Mouse (Mus musculus): ENCODE results near the gene Hist1h1a. TPM values are rescaled to one million over a fixed set of nuclear protein-coding genes. Genes with fewer than 3 reads are reported as not detected.
A peak's percentile ranks its signal among the peaks of the same experiment; 100 is the strongest.

The Hist1h1a gene
- polyA plus RNA-seq, 1 experiment from 2014 or later: 2.5 TPM

DNA sequence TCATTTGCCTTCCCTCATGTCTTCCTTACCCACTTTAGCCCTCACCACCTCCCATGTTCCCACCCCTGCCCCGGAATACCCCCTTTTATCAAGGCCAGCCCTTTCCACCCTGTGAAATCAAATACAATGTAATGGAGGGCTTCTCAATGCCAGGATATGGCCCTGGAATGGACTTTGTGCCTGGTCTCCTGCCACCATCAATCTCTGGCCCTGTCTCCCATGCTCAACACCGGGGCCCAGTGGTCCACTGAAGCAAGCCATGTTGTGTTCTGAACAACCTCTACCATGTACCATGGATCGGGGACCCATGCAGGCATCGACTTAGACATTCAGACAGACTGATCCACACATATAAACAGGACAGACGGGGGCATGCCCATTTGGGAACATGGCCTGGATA lies 33.8 kb upstream of the Hist1h1a start:
- H3K36me3 ChIP-seq (ENCODE audit: control insufficient read depth, insufficient read depth): no peaks in the 10 kb centered on the region
- H3K27ac ChIP-seq (ENCODE audit: low read length): no peak overlapping the region
- no peak overlapping the region for H3K4me3 ChIP-seq (ENCODE audit: low read depth, low read length)
- H3K4me2 ChIP-seq (ENCODE audit: low read depth, low read length): no peak overlapping the region
- no peak for ATAC-seq (ENCODE audit: low read depth)
- no peaks in the 10 kb centered on the region for H3K9me3 ChIP-seq (replicated peaks; ENCODE audit: control insufficient read depth, low read length)
- no peak overlapping the region for H3K9ac ChIP-seq (ENCODE audit: low read depth, low read length)
- WGBS (ENCODE audit: insufficient replicate concordance): 82% methylated on average over 5 of the region's 5 CpGs
- no peaks in the 10 kb centered on the region for H3K27me3 ChIP-seq (ENCODE audit: control insufficient read depth, insufficient read depth, low read depth, low read length)
- peaks cover 22% of the 10 kb centered on the region for H3K4me1 ChIP-seq (ENCODE audit: control insufficient read depth, low read depth, low read length)

DNA sequence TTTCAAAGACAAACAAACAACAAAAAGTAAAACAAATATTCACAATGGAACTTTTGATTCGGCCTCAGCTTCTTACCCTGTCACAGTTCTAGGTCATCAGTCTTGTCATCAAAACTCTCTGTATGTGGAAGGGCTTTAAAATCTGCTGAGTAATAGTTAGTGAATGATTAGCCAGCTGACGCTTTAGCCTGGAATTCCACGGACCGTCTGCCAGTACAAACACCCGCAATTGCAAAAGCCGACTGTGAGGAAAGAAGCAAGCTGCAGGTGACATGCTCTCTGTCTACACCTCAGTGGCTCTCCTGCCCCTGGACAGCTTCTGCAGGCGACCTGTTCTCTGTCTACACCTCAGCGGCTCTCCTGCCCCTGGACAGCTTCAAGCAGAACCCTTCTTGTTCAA lies 33.0 kb upstream of the Hist1h1a start:
- no peak overlapping the region for H3K4me3 ChIP-seq (ENCODE audit: low read depth, low read length)
- no peak overlapping the region for H3K4me2 ChIP-seq (ENCODE audit: low read depth, low read length)
- peak; percentile 84 for ATAC-seq (ENCODE audit: low read depth)
- no peak overlapping the region for H3K9ac ChIP-seq (ENCODE audit: low read depth, low read length)
- peaks cover 19% of the 10 kb centered on the region for H3K4me1 ChIP-seq (ENCODE audit: control insufficient read depth, low read depth, low read length)
- H3K27me3 ChIP-seq (ENCODE audit: control insufficient read depth, insufficient read depth, low read depth, low read length): no peaks in the 10 kb centered on the region
- no peak overlapping the region for H3K27ac ChIP-seq (ENCODE audit: low read length)
- no peaks in the 10 kb centered on the region for H3K9me3 ChIP-seq (replicated peaks; ENCODE audit: control insufficient read depth, low read length)
- no peaks in the 10 kb centered on the region for H3K36me3 ChIP-seq (ENCODE audit: control insufficient read depth, insufficient read depth)
- 46% methylated on average over 8 of the region's 8 CpGs for WGBS (ENCODE audit: insufficient replicate concordance)

DNA sequence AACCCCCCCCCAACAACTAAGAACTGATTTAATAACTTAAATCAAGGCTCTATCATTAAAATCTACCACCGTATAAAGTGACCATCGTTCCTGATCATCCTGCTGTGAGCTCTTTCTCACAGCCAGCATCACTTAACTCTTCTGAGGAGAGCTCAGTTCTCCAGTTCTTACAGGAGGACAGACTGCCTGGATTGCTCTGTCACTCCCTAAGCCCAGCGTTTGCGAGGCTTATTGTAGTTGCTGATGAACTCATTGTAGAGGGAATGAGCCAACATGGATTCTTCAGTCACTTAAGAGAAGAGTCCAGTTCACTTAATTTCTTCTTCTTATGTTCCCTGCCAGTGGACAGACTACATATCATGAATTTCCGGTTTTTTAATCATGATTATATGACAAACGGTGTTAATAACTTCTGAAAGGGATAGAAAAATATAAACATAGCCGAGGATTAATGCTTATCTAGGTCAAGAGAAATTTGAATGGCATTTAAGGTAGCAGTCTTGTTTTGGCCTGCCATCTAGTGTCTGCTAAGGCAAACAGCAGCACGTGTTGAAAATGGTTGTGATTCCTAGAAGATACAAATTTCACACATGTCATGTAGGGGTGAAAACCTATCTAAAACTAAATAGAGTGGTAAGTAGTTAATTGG lies 31.2 kb upstream of the Hist1h1a start:
- Histone ChIP-seq H3K9me3 (replicated peaks; ENCODE audit: control insufficient read depth, low read length) (no peaks in the 10 kb centered on the region), H3K4me2 (ENCODE audit: low read depth, low read length) (no peak overlapping the region), H3K4me1 (ENCODE audit: control insufficient read depth, low read depth, low read length) (peaks cover 19% of the 10 kb centered on the region), H3K9ac (ENCODE audit: low read depth, low read length) (no peak overlapping the region), H3K27ac (ENCODE audit: low read length) (no peak overlapping the region), H3K27me3 (ENCODE audit: control insufficient read depth, insufficient read depth, low read depth, low read length) (no peaks in the 10 kb centered on the region), H3K4me3 (ENCODE audit: low read depth, low read length) (no peak overlapping the region), H3K36me3 (ENCODE audit: control insufficient read depth, insufficient read depth) (no peaks in the 10 kb centered on the region)
- 24% methylated on average over 8 of the region's 8 CpGs for WGBS (ENCODE audit: insufficient replicate concordance)
- ATAC-seq (ENCODE audit: low read depth): no peak

DNA sequence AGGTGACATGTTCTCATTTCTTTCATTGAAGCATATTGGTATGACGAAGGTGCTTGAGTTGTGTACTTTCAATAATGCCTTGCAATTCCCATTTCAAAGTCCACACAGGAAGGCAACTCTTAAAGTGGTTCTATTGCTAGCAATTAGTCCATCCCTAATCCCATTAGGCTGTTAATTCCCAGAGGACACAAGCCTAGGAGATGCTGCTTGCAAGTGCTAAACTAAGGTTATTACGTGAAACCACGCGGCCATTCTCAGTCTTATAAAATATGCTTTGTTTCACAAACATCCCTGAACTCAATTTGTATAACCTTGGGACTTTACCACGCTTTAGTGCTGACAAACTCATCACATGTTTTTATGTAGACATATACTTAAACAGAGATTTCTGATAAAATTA lies 26.4 kb upstream of the Hist1h1a start:
- no peaks in the 10 kb centered on the region for H3K36me3 ChIP-seq (ENCODE audit: control insufficient read depth, insufficient read depth)

DNA sequence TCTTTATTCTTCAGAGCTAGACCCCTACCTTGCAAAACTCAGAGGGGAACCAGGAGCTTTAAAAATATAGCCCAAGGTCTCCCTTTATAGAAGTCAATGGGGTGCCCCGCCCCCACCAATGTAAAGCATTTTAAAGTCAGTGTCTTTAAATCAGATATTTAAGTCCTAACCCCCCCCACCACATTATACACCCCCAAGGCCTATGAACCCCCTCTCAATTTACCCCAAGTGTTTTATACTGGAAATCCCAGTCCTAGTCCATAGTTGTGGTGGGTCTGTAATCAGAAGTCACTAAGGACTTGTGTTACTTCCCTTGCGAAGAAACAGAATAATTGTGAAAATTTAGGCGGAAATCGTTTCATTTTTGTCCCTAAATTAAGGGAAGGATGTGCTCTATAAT lies 25.4 kb upstream of the Hist1h1a start:
- H3K27me3 ChIP-seq (ENCODE audit: control insufficient read depth, insufficient read depth, low read depth, low read length): no peaks in the 10 kb centered on the region
- H3K36me3 ChIP-seq (ENCODE audit: control insufficient read depth, insufficient read depth): no peaks in the 10 kb centered on the region
- peak overlapping the region; percentile 82 for H3K4me2 ChIP-seq (ENCODE audit: low read depth, low read length)
- 20% methylated on average over 4 of the region's 4 CpGs for WGBS (ENCODE audit: insufficient replicate concordance)
- peak overlapping the region; percentile 63 for H3K4me3 ChIP-seq (ENCODE audit: low read depth, low read length)
- ATAC-seq (ENCODE audit: low read depth): no peak
- peak overlapping the region; percentile 30; the same call in 1 of the 2 replicates for H3K9ac ChIP-seq (ENCODE audit: low read depth, low read length)
- peaks cover 14% of the 10 kb centered on the region for H3K4me1 ChIP-seq (ENCODE audit: control insufficient read depth, low read depth, low read length)
- H3K9me3 ChIP-seq (replicated peaks; ENCODE audit: control insufficient read depth, low read length): no peaks in the 10 kb centered on the region
- peak overlapping the region; percentile 99 for H3K27ac ChIP-seq (ENCODE audit: low read length)

More for the DNA sequence above, 26.4 kb upstream of the Hist1h1a start:
- H3K4me3 ChIP-seq (ENCODE audit: low read depth, low read length): no peak overlapping the region
- no peak for ATAC-seq (ENCODE audit: low read depth)
- H3K4me2 ChIP-seq (ENCODE audit: low read depth, low read length): no peak overlapping the region
- no peak overlapping the region for H3K9ac ChIP-seq (ENCODE audit: low read depth, low read length)
- no peaks in the 10 kb centered on the region for H3K9me3 ChIP-seq (replicated peaks; ENCODE audit: control insufficient read depth, low read length)
- WGBS (ENCODE audit: insufficient replicate concordance): 86% methylated on average over 5 of the region's 5 CpGs
- peaks cover 10% of the 10 kb centered on the region for H3K4me1 ChIP-seq (ENCODE audit: control insufficient read depth, low read depth, low read length)
- H3K27me3 ChIP-seq (ENCODE audit: control insufficient read depth, insufficient read depth, low read depth, low read length): no peaks in the 10 kb centered on the region
- H3K27ac ChIP-seq (ENCODE audit: low read length): 0 out of 2 replicates have a peak overlapping the region, but pooled peaks have one; percentile 12

DNA sequence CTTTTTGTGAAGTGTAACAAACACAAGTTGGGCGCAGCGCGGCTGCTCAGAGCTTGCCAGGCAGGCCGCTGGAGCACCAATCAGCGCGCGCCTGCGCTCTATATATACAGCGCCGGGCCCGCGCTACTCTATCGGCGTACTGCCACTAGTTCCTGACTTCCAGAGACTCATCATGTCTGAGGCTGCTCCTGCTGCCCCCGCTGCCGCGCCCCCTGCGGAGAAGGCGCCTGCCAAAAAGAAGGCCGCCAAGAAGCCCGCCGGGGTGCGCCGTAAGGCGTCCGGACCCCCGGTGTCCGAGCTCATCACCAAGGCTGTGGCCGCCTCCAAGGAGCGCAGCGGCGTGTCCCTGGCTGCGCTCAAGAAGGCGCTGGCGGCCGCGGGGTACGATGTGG lies 24.8 kb upstream of the Hist1h1a start, which contains the start of gene Hist1h1c:
Hist1h1c (plus strand) TSS at position 132 of the 392 bp plus-strand sequence.
- Histone ChIP-seq H3K9ac (ENCODE audit: low read depth, low read length) (peak within 1 kb of the TSS; percentile 87), H3K36me3 (ENCODE audit: control insufficient read depth, insufficient read depth) (no peaks in the 10 kb centered on the region), H3K4me3 (ENCODE audit: low read depth, low read length) (peak within 1 kb of the TSS; percentile 63), H3K4me2 (ENCODE audit: low read depth, low read length) (peak within 1 kb of the TSS; percentile 82), H3K27me3 (ENCODE audit: control insufficient read depth, insufficient read depth, low read depth, low read length) (no peaks in the 10 kb centered on the region), H3K4me1 (ENCODE audit: control insufficient read depth, low read depth, low read length) (peaks cover 18% of the 10 kb centered on the region), H3K27ac (ENCODE audit: low read length) (peak within 1 kb of the TSS; percentile 99), H3K9me3 (replicated peaks; ENCODE audit: control insufficient read depth, low read length) (no peaks in the 10 kb centered on the region)
- peak; percentile 79 for ATAC-seq (ENCODE audit: low read depth)
- WGBS (ENCODE audit: insufficient replicate concordance): 0% methylated on average over 33 of the region's 38 CpGs

DNA sequence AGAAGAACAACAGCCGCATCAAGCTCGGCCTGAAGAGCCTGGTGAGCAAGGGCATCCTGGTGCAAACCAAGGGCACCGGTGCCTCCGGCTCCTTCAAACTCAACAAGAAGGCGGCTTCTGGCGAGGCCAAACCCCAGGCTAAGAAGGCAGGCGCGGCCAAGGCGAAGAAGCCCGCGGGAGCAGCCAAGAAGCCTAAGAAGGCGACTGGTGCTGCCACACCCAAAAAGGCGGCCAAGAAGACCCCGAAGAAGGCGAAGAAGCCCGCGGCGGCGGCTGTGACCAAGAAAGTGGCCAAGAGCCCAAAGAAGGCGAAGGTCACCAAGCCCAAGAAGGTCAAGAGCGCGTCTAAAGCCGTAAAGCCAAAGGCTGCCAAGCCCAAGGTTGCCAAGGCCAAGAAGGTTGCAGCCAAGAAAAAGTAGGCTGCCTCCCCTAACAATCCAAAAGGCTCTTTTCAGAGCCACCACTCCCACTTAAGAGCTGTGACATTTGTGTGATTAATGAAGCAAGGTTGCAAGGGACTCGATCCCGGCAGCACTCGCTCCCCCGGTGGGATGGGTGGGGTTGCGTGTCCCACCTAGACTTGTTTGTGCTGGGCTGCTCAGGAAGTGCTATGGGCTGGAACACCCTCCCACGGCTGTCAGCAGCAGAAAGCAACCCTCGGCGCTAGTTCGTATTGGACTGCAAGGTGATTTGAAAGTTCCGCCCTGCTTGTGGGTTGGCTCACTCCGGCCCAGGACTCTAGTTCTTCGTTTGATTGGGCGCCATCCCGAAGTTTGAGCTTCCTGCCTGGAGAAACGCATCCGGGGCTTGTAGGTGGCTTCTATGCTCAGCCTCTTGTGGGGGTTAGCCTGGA lies 24.2 kb upstream of the Hist1h1a start:
- H3K9ac ChIP-seq (ENCODE audit: low read depth, low read length): peak overlapping the region; percentile 87
- H3K4me1 ChIP-seq (ENCODE audit: control insufficient read depth, low read depth, low read length): peaks cover 21% of the 10 kb centered on the region
- under 1% methylated on average over 39 of the region's 39 CpGs for WGBS (ENCODE audit: insufficient replicate concordance)
- H3K4me3 ChIP-seq (ENCODE audit: low read depth, low read length): peak overlapping the region; percentile 63
- H3K27ac ChIP-seq (ENCODE audit: low read length): peak overlapping the region; percentile 99
- peak; percentile 81 for ATAC-seq (ENCODE audit: low read depth)
- no peaks in the 10 kb centered on the region for H3K27me3 ChIP-seq (ENCODE audit: control insufficient read depth, insufficient read depth, low read depth, low read length)
- H3K4me2 ChIP-seq (ENCODE audit: low read depth, low read length): peak overlapping the region; percentile 82
- no peaks in the 10 kb centered on the region for H3K36me3 ChIP-seq (ENCODE audit: control insufficient read depth, insufficient read depth)
- H3K9me3 ChIP-seq (replicated peaks; ENCODE audit: control insufficient read depth, low read length): no peaks in the 10 kb centered on the region

DNA sequence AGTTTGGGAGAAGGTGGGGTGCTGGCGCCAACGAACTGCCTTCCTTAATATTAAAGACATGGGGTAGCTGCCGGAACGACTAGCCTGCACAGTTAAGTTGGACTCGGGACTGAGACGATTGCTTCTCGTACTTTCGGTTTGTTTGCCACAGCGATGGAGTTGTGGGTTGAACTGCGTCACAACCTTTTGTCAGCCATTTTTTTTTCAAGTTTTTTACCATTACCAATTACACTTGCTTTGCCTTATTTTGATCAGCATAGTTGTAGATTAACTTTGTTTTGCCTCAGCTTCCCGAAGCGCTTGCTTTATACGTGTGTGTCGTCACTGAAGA lies 23.6 kb upstream of the Hist1h1a start:
- H3K4me1 ChIP-seq (ENCODE audit: control insufficient read depth, low read depth, low read length): peaks cover 21% of the 10 kb centered on the region
- no peaks in the 10 kb centered on the region for H3K36me3 ChIP-seq (ENCODE audit: control insufficient read depth, insufficient read depth)
- WGBS (ENCODE audit: insufficient replicate concordance): 0% methylated on average over 14 of the region's 14 CpGs

More for the DNA sequence above, 23.6 kb upstream of the Hist1h1a start:
- H3K4me2 ChIP-seq (ENCODE audit: low read depth, low read length): peak overlapping the region; percentile 82
- H3K9ac ChIP-seq (ENCODE audit: low read depth, low read length): peak overlapping the region; percentile 87
- no peaks in the 10 kb centered on the region for H3K27me3 ChIP-seq (ENCODE audit: control insufficient read depth, insufficient read depth, low read depth, low read length)
- H3K4me3 ChIP-seq (ENCODE audit: low read depth, low read length): peak overlapping the region; percentile 63
- H3K27ac ChIP-seq (ENCODE audit: low read length): peak overlapping the region; percentile 99
- H3K9me3 ChIP-seq (replicated peaks; ENCODE audit: control insufficient read depth, low read length): no peaks in the 10 kb centered on the region
- no peak for ATAC-seq (ENCODE audit: low read depth)

All from liver, embryonic 16.5 days (tissue).